Mouse (Mus musculus): ENCODE data around the gene Cpsf6.

- no peak for TF ChIP-seq TCF3 (IDR thresholded peaks at IDR 0.05; ENCODE audit: insufficient read length, low read depth)
- no peak for TF ChIP-seq POLR2A (IDR thresholded peaks at IDR 0.05; ENCODE audit: insufficient read length, low read depth)
- no peak for TF ChIP-seq TCF12 (IDR thresholded peaks at IDR 0.05; ENCODE audit: insufficient read depth, poor library complexity, severe bottlenecking)
These were observed 78.1 kb downstream of the Cpsf6 start for GRCm38 (mm10) chr10:117301688-117302087.

Measured in myocyte (in vitro differentiated cells).